Mouse (Mus musculus) liver, postnatal 0 days (tissue): ENCODE results near the gene Smo.

Experiments used
- CTCF ChIP-seq: sonication (generic); IDR thresholded peaks from 2 replicates; pipeline ENCODE4 v1.5.1; 2016; ENCODE audit warnings: antibody characterized with exemption, low read depth
- EP300 ChIP-seq: IDR thresholded peaks from 2 replicates; pipeline ENCODE4 v1.6.1; 2016; ENCODE audit warnings: antibody characterized with exemption, low read depth, mild to moderate bottlenecking

DNA sequence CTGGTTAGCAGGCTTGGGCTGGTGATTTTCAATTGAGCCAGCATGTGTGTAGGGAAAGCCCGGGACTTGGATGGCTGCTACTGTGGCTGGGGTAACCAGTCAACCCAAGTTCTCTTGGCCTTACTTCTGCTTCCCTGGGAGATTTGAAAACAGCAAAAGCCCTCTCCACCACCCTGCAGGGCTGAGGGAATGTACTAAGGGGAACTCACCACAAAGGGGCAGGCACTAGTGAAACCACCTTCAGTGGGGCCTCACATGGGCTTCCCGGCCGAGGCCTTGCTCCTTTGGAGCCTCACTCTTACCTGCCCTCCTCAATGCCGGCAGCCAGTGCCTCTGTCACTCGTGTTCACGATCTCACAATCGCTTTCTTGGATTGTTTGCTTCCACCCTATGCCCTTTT, 39.3 kb upstream of the Smo start:
- TF ChIP-seq CTCF = no peak
- TF ChIP-seq EP300 = no peak; the same call in 1 of the 2 replicates
